Mouse (Mus musculus) erythroblast, embryonic 14.5 days (primary cell): ENCODE measurements around the gene Evx1.

Experiments used
- GATA1 ChIP-seq: IDR thresholded peaks from 2 replicates; pipeline ENCODE4 v1.6.1; 2012; ENCODE audit warnings: low read length, inconsistent platforms, mixed read lengths
- TAL1 ChIP-seq: IDR thresholded peaks from 3 replicates; pipeline ENCODE4 v1.6.1; 2012; ENCODE audit warnings: low read length, inconsistent platforms, mixed read lengths

GRCm38 (mm10) chr6:52268341-52268740 is 45.0 kb upstream of the Evx1 start:
- TF ChIP-seq TAL1: no peak
- no peak for TF ChIP-seq GATA1
